8 mouse cellular contexts compared by ENCODE assay signal in the genomic region with DNA sequence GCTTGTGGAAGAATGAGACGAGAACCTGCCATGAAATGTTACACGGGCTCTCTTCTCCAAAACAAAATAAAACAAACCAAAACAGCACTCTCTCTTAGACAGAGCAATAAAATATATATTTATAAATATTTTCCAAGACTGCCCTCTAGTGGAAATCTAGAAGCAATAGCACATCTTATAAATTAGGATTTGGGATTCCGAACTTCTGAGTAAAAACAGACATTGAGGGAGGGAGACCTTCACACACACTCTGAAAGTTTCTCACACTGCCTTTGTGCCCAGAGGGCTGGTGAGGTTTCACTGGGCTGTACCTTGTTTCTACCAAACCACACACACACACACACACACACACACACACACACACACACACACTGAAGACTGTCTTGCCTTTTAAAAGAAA.
DNase-seq lines count a peak whose midpoint lies in the region; ATAC-seq and TF ChIP-seq lines count a peak whose summit lies in the region.

No protein-coding gene starts in this region.

- peak overlapping the region; percentile 89 for H3K27ac ChIP-seq in kidney, postnatal 0 days
- H3K27ac ChIP-seq in cortical plate, adult 2 months (ENCODE audit: insufficient read depth, low read length): peak overlapping the region; percentile 91
- H3K27ac ChIP-seq in hindbrain, embryonic 11.5 days (ENCODE audit: low read depth, low read length): peak overlapping the region; percentile 24; the same call in 1 of the 2 replicates
- peak overlapping the region; percentile 70 for H3K27ac ChIP-seq in midbrain, embryonic 15.5 days

- no peak overlapping the region for H3K4me3 ChIP-seq in kidney, postnatal 0 days (replicated peaks; ENCODE audit: low read depth, low read length)
- no peak overlapping the region for H3K4me3 ChIP-seq in cortical plate, adult 2 months (ENCODE audit: insufficient read depth, low read length)
- H3K4me3 ChIP-seq in hindbrain, embryonic 11.5 days (ENCODE audit: low read depth, low read length): no peak overlapping the region
- H3K4me3 ChIP-seq in midbrain, embryonic 15.5 days: no peak overlapping the region
- H3K4me3 ChIP-seq in lung, adult 2 months (replicated peaks; ENCODE audit: extremely low read depth, low read depth, low read length): no peak overlapping the region

- H3K9ac ChIP-seq in kidney, postnatal 0 days (ENCODE audit: low read depth, low read length): no peak overlapping the region
- no peak overlapping the region for H3K9ac ChIP-seq in hindbrain, embryonic 11.5 days (ENCODE audit: low read depth, low read length)
- no peak overlapping the region for H3K9ac ChIP-seq in midbrain, embryonic 15.5 days

- TF ChIP-seq POLR2A in cortical plate, adult 2 months (IDR thresholded peaks at IDR 0.05; ENCODE audit: extremely low read depth, insufficient read depth, low read length): no peak
- no peak for TF ChIP-seq POLR2A in lung, adult 2 months (IDR thresholded peaks at IDR 0.05; ENCODE audit: borderline replicate concordance, extremely low read depth, low read depth, low read length)

- H3K4me1 ChIP-seq in kidney, postnatal 0 days (replicated peaks; ENCODE audit: insufficient read depth, low read length): peaks cover 20% of the 10 kb centered on the region
- no peaks in the 10 kb centered on the region for H3K4me1 ChIP-seq in cortical plate, adult 2 months (ENCODE audit: control insufficient read depth, insufficient read depth, low read length)
- H3K4me1 ChIP-seq in hindbrain, embryonic 11.5 days (replicated peaks; ENCODE audit: control insufficient read depth, insufficient read depth, low read length): 0 out of 2 replicates have a peak, but pooled peaks cover 3% of the 10 kb centered on the region
- H3K4me1 ChIP-seq in midbrain, embryonic 15.5 days: no peaks in the 10 kb centered on the region
- H3K4me1 ChIP-seq in lung, adult 2 months (ENCODE audit: control insufficient read depth, insufficient read depth, low read length): peaks cover 10% of the 10 kb centered on the region

- TF ChIP-seq CTCF in kidney, postnatal 0 days (IDR thresholded peaks at IDR 0.05; ENCODE audit: low read depth): peak; percentile 51; the same call in 1 of the 2 replicates
- no peak for TF ChIP-seq CTCF in cortical plate, adult 2 months (IDR thresholded peaks at IDR 0.05; ENCODE audit: extremely low read depth, insufficient read depth, low read length)
- TF ChIP-seq CTCF in lung, adult 2 months (IDR thresholded peaks at IDR 0.05; ENCODE audit: insufficient read depth, low read length): no peak

- H3K27me3 ChIP-seq in kidney, postnatal 0 days (ENCODE audit: insufficient read depth, low read length): no peaks in the 10 kb centered on the region
- H3K27me3 ChIP-seq in hindbrain, embryonic 11.5 days (ENCODE audit: control insufficient read depth, insufficient read depth, low read length): no peaks in the 10 kb centered on the region
- no peaks in the 10 kb centered on the region for H3K27me3 ChIP-seq in midbrain, embryonic 15.5 days (replicated peaks)

- peak; percentile 91 for DNase-seq in kidney, postnatal 0 days (ENCODE audit: low spot score)
- no peak for DNase-seq in kidney, postnatal 36 days
- DNase-seq in hindbrain, embryonic 11.5 days (ENCODE audit: low spot score): no peak
- DNase-seq in adipocyte (ENCODE audit: low spot score): no peak
- no peak for DNase-seq in lung, adult 2 months
- no peak for DNase-seq in urinary bladder, postnatal 25 days (ENCODE audit: low spot score)

- no peak overlapping the region for H3K4me2 ChIP-seq in kidney, postnatal 0 days (ENCODE audit: low read length)
- no peak overlapping the region for H3K4me2 ChIP-seq in hindbrain, embryonic 11.5 days (replicated peaks; ENCODE audit: low read depth, low read length)
- H3K4me2 ChIP-seq in midbrain, embryonic 15.5 days: no peak overlapping the region

- no peaks in the 10 kb centered on the region for H3K36me3 ChIP-seq in kidney, postnatal 0 days (ENCODE audit: insufficient read depth, low read length)
- H3K36me3 ChIP-seq in hindbrain, embryonic 11.5 days (ENCODE audit: control insufficient read depth, insufficient read depth, low read length): no peaks in the 10 kb centered on the region
- no peaks in the 10 kb centered on the region for H3K36me3 ChIP-seq in midbrain, embryonic 15.5 days (replicated peaks)

- 2% methylated on average over 3 of the region's 3 CpGs for WGBS in kidney, postnatal 0 days
- WGBS in hindbrain, embryonic 11.5 days: 35% methylated on average over 3 of the region's 3 CpGs
- WGBS in midbrain, embryonic 15.5 days: 26% methylated on average over 3 of the region's 3 CpGs
- WGBS in lung, adult 2 months: 14% methylated on average over 3 of the region's 3 CpGs

- peak; percentile 34; the same call in 1 of the 2 replicates for ATAC-seq in kidney, postnatal 0 days (replicated peaks; ENCODE audit: low FRiP score, low read depth)
- no peak for ATAC-seq in hindbrain, embryonic 11.5 days (ENCODE audit: low FRiP score)
- ATAC-seq in midbrain, embryonic 15.5 days (replicated peaks): peak; percentile 62

- H3K9me3 ChIP-seq in kidney, postnatal 0 days (replicated peaks; ENCODE audit: low read length): no peaks in the 10 kb centered on the region
- H3K9me3 ChIP-seq in hindbrain, embryonic 11.5 days (ENCODE audit: control insufficient read depth, low read length): no peaks in the 10 kb centered on the region
- no peaks in the 10 kb centered on the region for H3K9me3 ChIP-seq in midbrain, embryonic 15.5 days

Comparison
In these comparisons a context has a peak if more than half of its experiments do, and no peak if none do; other contexts are left out.
1. H3K27ac ChIP-seq: peak in every context shown above with its lines; median percentile 91 in cortical plate, adult 2 months; 89 in kidney, postnatal 0 days; 70 in midbrain, embryonic 15.5 days; 24 in hindbrain, embryonic 11.5 days.